In the genomic region with DNA sequence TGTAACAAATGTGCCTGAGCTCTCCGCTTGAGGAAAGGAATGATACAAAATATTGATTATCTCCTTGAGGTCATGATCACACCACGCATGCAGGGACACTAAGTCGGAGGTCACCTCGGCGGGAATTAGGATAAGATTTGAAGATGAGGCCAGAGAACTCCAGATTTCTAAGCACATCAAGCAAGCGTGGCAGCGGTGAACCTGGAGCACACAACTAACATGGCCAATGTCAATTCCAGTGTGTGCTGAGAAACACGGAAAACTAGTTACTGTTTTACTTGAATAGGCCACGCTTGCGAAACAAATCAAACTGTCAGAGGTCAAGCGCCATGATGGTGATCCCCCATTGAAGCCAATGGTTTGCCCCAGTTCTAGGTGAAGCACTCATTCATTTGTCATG, we compare ENCODE assay signal across 28 mouse cellular contexts.
"Had no signal": no experiment of that assay in that cellular context is flagged by ENCODE, and none has a peak within 500 bp of the region (broad histone marks: within the 10 kb centered on the region; RNA-seq: fewer than 3 reads in every experiment).

No protein-coding gene starts in this region.

- DNase-seq: left cerebral cortex, postnatal 4 days; liver, embryonic 13.5 days; liver, postnatal 0 days; lung, adult 18-20 months; lung, adult 2 months; lung, embryonic 14.5 days; lung, postnatal 10 days; lung, postnatal 14 days; lung, postnatal 36 days; lung, postnatal 4 days; midbrain, embryonic 14.5 days had no signal

- H3K4me3 ChIP-seq: left cerebral cortex, adult 2 months; limb, embryonic 10.5 days; limb, embryonic 12.5 days; limb, embryonic 13.5 days; limb, embryonic 15.5 days; liver, embryonic 12.5 days; liver, embryonic 13.5 days; liver, embryonic 15.5 days; lung, embryonic 15.5 days; megakaryocyte, embryonic 14.5 days; midbrain, embryonic 10.5 days; midbrain, embryonic 12.5 days; midbrain, embryonic 13.5 days; midbrain, embryonic 15.5 days; myocyte; neural tube, embryonic 12.5 days had no signal

- H3K36me3 ChIP-seq: limb, embryonic 10.5 days; limb, embryonic 12.5 days; limb, embryonic 13.5 days; limb, embryonic 15.5 days; liver, embryonic 12.5 days; liver, embryonic 13.5 days; liver, embryonic 15.5 days; lung, embryonic 15.5 days; midbrain, embryonic 10.5 days; midbrain, embryonic 12.5 days; midbrain, embryonic 13.5 days; midbrain, embryonic 15.5 days; neural tube, embryonic 12.5 days had no signal

- H3K4me1 ChIP-seq: limb, embryonic 10.5 days; limb, embryonic 15.5 days; liver, embryonic 12.5 days; liver, embryonic 13.5 days; liver, embryonic 15.5 days; lung, embryonic 15.5 days; megakaryocyte, embryonic 14.5 days; midbrain, embryonic 10.5 days; midbrain, embryonic 12.5 days; midbrain, embryonic 13.5 days; midbrain, embryonic 15.5 days; neural tube, embryonic 12.5 days had no signal

- H3K27ac ChIP-seq: left cerebral cortex, adult 2 months; limb, embryonic 10.5 days; limb, embryonic 12.5 days; limb, embryonic 13.5 days; limb, embryonic 15.5 days; liver, embryonic 12.5 days; liver, embryonic 13.5 days; liver, embryonic 14.5 days; liver, embryonic 15.5 days; lung, embryonic 15.5 days; macrophage; midbrain, embryonic 10.5 days; midbrain, embryonic 12.5 days; midbrain, embryonic 13.5 days; midbrain, embryonic 15.5 days; neural tube, embryonic 12.5 days had no signal

- H3K9ac ChIP-seq: limb, embryonic 12.5 days; limb, embryonic 13.5 days; limb, embryonic 15.5 days; liver, embryonic 12.5 days; liver, embryonic 13.5 days; liver, embryonic 14.5 days; liver, embryonic 15.5 days; liver, postnatal 0 days; lung, embryonic 14.5 days; lung, embryonic 15.5 days; midbrain, embryonic 12.5 days; midbrain, embryonic 13.5 days; midbrain, embryonic 15.5 days; neural tube, embryonic 12.5 days had no signal

- H3K27me3 ChIP-seq: limb, embryonic 12.5 days; limb, embryonic 13.5 days; limb, embryonic 15.5 days; liver, embryonic 12.5 days; liver, embryonic 13.5 days; liver, embryonic 15.5 days; lung, embryonic 15.5 days; megakaryocyte, embryonic 14.5 days; midbrain, embryonic 12.5 days; midbrain, embryonic 13.5 days; midbrain, embryonic 15.5 days; neural tube, embryonic 12.5 days had no signal
